Mouse (Mus musculus): ENCODE measurements around the gene Prph.
"Not testable (repeated sequence)": the region's sequence is repeated elsewhere in the genome, so short reads cannot be mapped to it uniquely, and the experiment has no call there.

Gene Prph

GRCm38 (mm10) chr15:99071988-99072387 is 17.0 kb downstream of the Prph start:
- in situ Hi-C loops (cut with MboI; ENCODE audit: unreplicated experiment in 2 of 2) = no loop called here

- in situ Hi-C loops (cut with MboI; ENCODE audit: unreplicated experiment in 2 of 2) = no loop called here
These were observed 19.1 kb downstream of the Prph start, which contains the start of gene Troap for GRCm38 (mm10) chr15:99074019-99074599. Gene Troap, plus strand, starts transcription at chr15:99074575.

- in situ Hi-C loops (cut with MboI; ENCODE audit: unreplicated experiment in 2 of 2) = no loop called here
These were observed 19.8 kb downstream of the Prph start for GRCm38 (mm10) chr15:99074600-99075333.

GRCm38 (mm10) chr15:99076011-99076410 is 21.0 kb downstream of the Prph start:
- in situ Hi-C loops (cut with MboI; ENCODE audit: unreplicated experiment in 2 of 2) = not testable (repeated sequence)

- in situ Hi-C loops (cut with MboI; ENCODE audit: unreplicated experiment in 2 of 2) = no loop called here
These were observed 23.4 kb downstream of the Prph start for GRCm38 (mm10) chr15:99078181-99078910.

GRCm38 (mm10) chr15:99079804-99080203 is 24.8 kb downstream of the Prph start:
- in situ Hi-C loops (cut with MboI; ENCODE audit: unreplicated experiment in 2 of 2) = no loop called here

- in situ Hi-C loops (cut with MboI; ENCODE audit: unreplicated experiment in 2 of 2) = no loop called here
These were observed 27.3 kb downstream of the Prph start for GRCm38 (mm10) chr15:99082322-99082721.

GRCm38 (mm10) chr15:99082840-99083239 is 27.9 kb downstream of the Prph start:
- in situ Hi-C loops (cut with MboI; ENCODE audit: unreplicated experiment in 2 of 2) = no loop called here

- in situ Hi-C loops (cut with MboI; ENCODE audit: unreplicated experiment in 2 of 2) = no loop called here
These were observed 28.3 kb downstream of the Prph start for GRCm38 (mm10) chr15:99083258-99083657.

GRCm38 (mm10) chr15:99083867-99084557 is 29.0 kb downstream of the Prph start:
- in situ Hi-C loops (cut with MboI; ENCODE audit: unreplicated experiment in 2 of 2) = no loop called here

- in situ Hi-C loops (cut with MboI; ENCODE audit: unreplicated experiment in 2 of 2) = loop anchor here in 1 of 2 experiments (5.0 kb wide), 1 partner anchor 82 kb away; no protein-coding TSS in a partner anchor
These were observed 29.6 kb downstream of the Prph start for GRCm38 (mm10) chr15:99084618-99085017.

- in situ Hi-C loops (cut with MboI; ENCODE audit: unreplicated experiment in 2 of 2) = loop anchor here in 1 of 2 experiments (5.0 kb wide), 1 partner anchor 84 kb away; no protein-coding TSS in a partner anchor
These were observed 31.0 kb downstream of the Prph start for GRCm38 (mm10) chr15:99085997-99086396.

- in situ Hi-C loops (cut with MboI; ENCODE audit: unreplicated experiment in 2 of 2) = loop anchor here in 1 of 2 experiments (5.0 kb wide), 1 partner anchor 85 kb away; no protein-coding TSS in a partner anchor
These were observed 32.5 kb downstream of the Prph start, which contains the start of gene C1ql4 for GRCm38 (mm10) chr15:99087253-99088075. Gene C1ql4, minus strand, starts transcription at chr15:99087817.

- in situ Hi-C loops (cut with MboI; ENCODE audit: unreplicated experiment in 2 of 2) = loop anchor here in 1 of 2 experiments (5.0 kb wide), 1 partner anchor 86 kb away; no protein-coding TSS in a partner anchor
These were observed 33.3 kb downstream of the Prph start for GRCm38 (mm10) chr15:99088292-99088691.

- in situ Hi-C loops (cut with MboI; ENCODE audit: unreplicated experiment in 2 of 2) = loop anchor here in 1 of 2 experiments (5.0 kb wide), 1 partner anchor 87 kb away; no protein-coding TSS in a partner anchor
These were observed 34.1 kb downstream of the Prph start for GRCm38 (mm10) chr15:99089069-99089468.

- in situ Hi-C loops (cut with MboI; ENCODE audit: unreplicated experiment in 2 of 2) = loop anchor here in 1 of 2 experiments (10.0 kb wide), 1 partner anchor 48 kb away; no protein-coding TSS in a partner anchor
These were observed 37.9 kb downstream of the Prph start, which contains the start of gene Dnajc22 for GRCm38 (mm10) chr15:99092870-99093269. Gene Dnajc22, plus strand, starts transcription at chr15:99093170.

- in situ Hi-C loops (cut with MboI; ENCODE audit: unreplicated experiment in 2 of 2) = loop anchor here in 1 of 2 experiments (10.0 kb wide), 1 partner anchor 49 kb away; no protein-coding TSS in a partner anchor
These were observed 38.6 kb downstream of the Prph start for GRCm38 (mm10) chr15:99093291-99094258.
